Mouse (Mus musculus) testis, postnatal 14 days (tissue): ENCODE data around the gene Banp.

Source experiments
- DNase-seq: peaks from one replicate; pipeline ENCODE4 v3.0.0; 2021; ENCODE audit warnings: low spot score

Banp gene

GRCm38 (mm10) chr8:122018046-122018831 is 68.7 kb downstream of the Banp start:
- no peak for DNase-seq

- no peak for DNase-seq
These were observed 69.6 kb downstream of the Banp start for GRCm38 (mm10) chr8:122019162-122019561.

- no peak for DNase-seq
These were observed 70.7 kb downstream of the Banp start for GRCm38 (mm10) chr8:122020050-122020771.

GRCm38 (mm10) chr8:122021725-122022124 is 72.2 kb downstream of the Banp start:
- no peak for DNase-seq

- no peak for DNase-seq
These were observed 72.7 kb downstream of the Banp start for GRCm38 (mm10) chr8:122022274-122022673.

GRCm38 (mm10) chr8:122022705-122023104 is 73.2 kb downstream of the Banp start:
- DNase-seq = no peak

GRCm38 (mm10) chr8:122025546-122025945 is 76.0 kb downstream of the Banp start:
- DNase-seq = no peak

- DNase-seq = no peak
These were observed 78.6 kb downstream of the Banp start for GRCm38 (mm10) chr8:122028116-122028515.

GRCm38 (mm10) chr8:122030965-122031364 is 81.4 kb downstream of the Banp start:
- DNase-seq = no peak

- no peak for DNase-seq
These were observed 83.2 kb downstream of the Banp start for GRCm38 (mm10) chr8:122032741-122033140.

- DNase-seq = no peak
These were observed 86.0 kb downstream of the Banp start for GRCm38 (mm10) chr8:122035543-122035942.

- DNase-seq = no peak
These were observed 86.8 kb downstream of the Banp start for GRCm38 (mm10) chr8:122036325-122036724.

GRCm38 (mm10) chr8:122037279-122037678 is 87.7 kb downstream of the Banp start:
- DNase-seq = no peak

- no peak for DNase-seq
These were observed 88.5 kb downstream of the Banp start for GRCm38 (mm10) chr8:122038076-122038475.

GRCm38 (mm10) chr8:122039452-122039851 is 89.9 kb downstream of the Banp start:
- no peak for DNase-seq

- DNase-seq = peak; percentile 40
These were observed 97.8 kb downstream of the Banp start for GRCm38 (mm10) chr8:122047206-122047870.

- DNase-seq = no peak
These were observed 99.7 kb downstream of the Banp start for GRCm38 (mm10) chr8:122049266-122049665.

- DNase-seq = no peak
These were observed 100.4 kb downstream of the Banp start for GRCm38 (mm10) chr8:122049923-122050322.

GRCm38 (mm10) chr8:122050620-122051019 is 101.1 kb downstream of the Banp start:
- no peak for DNase-seq

GRCm38 (mm10) chr8:122055321-122055720 is 105.8 kb downstream of the Banp start:
- DNase-seq = no peak

- DNase-seq = no peak
These were observed 106.6 kb downstream of the Banp start for GRCm38 (mm10) chr8:122056113-122056512.

GRCm38 (mm10) chr8:122056882-122057281 is 107.3 kb downstream of the Banp start:
- no peak for DNase-seq

- no peak for DNase-seq
These were observed 109.0 kb downstream of the Banp start for GRCm38 (mm10) chr8:122058510-122058909.
